Mouse (Mus musculus) brain, embryonic 14.5 days (tissue): ENCODE measurements at regions not wholly inside any gene's neighbourhood (a gene's known extent, or its start where the extent isn't known, plus 50 kb on each side); places are given as distances from the start of the nearest gene placed in this dataset.

ENCODE experiments used
- DNase-seq: peaks from one replicate; pipeline ENCODE4 v3.0.0-alpha.2; 2011; ENCODE audit warnings: low read depth
- CTCF ChIP-seq: fragments of 200-500 bp; IDR thresholded peaks from 2 replicates; pipeline ENCODE4 v1.5.1; 2012; ENCODE audit warnings: inconsistent platforms, mild to moderate bottlenecking, moderate library complexity, borderline replicate concordance; ENCODE audit not compliant: insufficient read depth, insufficient read length; ENCODE audit errors: extremely low read depth
- POLR2A ChIP-seq: fragments of 200-500 bp; IDR thresholded peaks from 2 replicates; pipeline ENCODE4 v1.6.1; 2012; ENCODE audit warnings: mild to moderate bottlenecking, inconsistent platforms, borderline replicate concordance; ENCODE audit not compliant: poor library complexity, insufficient read depth, insufficient read length, severe bottlenecking; ENCODE audit errors: extremely low read depth

DNA sequence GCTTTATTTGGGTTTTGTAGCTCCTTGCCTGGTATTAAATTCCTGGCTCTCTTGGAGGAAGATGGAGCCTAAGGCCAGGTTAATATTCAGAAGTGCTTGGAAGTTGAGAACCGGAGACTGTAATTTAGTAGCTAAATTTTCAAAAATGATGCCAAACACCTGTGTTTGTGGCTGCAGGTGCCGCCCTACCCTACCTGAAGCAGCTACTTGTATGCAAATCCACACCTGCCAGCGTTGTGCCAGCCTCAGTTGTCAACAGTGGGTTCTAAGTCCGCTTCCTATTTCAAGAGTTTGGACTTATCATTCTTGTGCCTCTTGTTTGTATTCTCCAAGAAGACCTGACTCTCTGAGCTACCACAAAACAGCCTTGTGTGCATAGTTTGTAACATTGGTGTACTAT lies 92.7 kb upstream of the Pik3r1 start:
- TF ChIP-seq CTCF (no peak), POLR2A (no peak)
- DNase-seq, result no peak

DNA sequence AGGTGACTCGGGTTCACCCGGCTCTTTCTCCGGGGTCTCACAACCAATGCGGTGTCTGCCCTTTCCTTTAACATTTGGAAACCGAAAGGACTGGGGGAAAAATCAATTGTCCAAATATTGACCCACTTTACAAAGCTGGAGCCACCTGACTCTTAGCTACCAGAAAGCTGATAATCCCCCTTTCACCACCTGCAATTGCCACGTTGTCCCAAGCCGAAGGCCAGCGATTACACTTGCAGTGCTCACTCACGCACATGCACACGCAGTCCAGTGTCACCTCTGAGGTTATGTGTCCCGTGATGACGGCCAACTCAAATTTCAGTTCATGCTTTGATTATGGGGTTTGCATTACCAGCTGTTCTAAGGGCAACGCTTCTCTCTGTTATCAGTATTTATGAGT lies 94.0 kb upstream of the Pik3r1 start:
- DNase-seq, result no peak
- TF ChIP-seq CTCF (no peak), POLR2A (no peak)

DNA sequence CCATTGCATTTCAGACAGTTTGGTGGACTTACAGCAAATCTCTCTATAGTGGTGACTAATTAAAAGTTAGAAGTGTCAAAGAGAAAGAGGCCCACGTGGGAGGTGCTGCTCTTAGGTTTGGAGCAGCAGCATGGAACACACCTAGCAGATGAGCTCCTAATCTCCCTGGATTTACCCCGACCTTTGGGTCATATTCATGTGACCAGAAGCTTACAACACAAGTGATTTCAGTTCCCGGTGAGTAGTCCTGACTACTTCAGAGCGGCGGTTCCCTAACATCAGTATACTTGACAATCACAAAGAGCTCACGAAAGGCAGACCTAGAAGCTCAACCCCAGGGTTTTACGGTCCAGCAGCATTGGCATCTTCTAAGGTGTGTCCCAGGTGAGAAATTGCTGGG lies 95.0 kb upstream of the Pik3r1 start:
- TF ChIP-seq CTCF (no peak), POLR2A (no peak)
- DNase-seq, result no peak

DNA sequence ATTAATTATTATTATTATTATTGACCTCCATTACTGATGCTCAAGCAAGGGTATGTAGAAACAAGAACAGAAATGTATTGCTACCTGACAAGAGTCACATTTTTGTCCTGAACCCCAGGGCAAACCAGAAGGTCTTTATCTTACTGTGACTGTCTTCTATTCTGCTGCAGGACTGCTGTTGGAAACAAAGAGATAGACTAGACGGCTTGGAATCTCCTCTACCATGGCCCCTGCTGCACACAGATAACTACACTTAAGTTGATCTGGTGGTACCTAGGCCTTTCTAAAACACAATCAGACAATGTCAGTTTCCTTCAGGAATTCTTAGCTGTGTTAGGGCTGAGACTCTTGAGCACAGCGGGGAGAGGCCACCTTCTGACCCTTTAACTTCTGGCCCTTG lies 95.6 kb upstream of the Pik3r1 start:
- TF ChIP-seq POLR2A (no peak), CTCF (no peak)
- DNase-seq, result no peak

DNA sequence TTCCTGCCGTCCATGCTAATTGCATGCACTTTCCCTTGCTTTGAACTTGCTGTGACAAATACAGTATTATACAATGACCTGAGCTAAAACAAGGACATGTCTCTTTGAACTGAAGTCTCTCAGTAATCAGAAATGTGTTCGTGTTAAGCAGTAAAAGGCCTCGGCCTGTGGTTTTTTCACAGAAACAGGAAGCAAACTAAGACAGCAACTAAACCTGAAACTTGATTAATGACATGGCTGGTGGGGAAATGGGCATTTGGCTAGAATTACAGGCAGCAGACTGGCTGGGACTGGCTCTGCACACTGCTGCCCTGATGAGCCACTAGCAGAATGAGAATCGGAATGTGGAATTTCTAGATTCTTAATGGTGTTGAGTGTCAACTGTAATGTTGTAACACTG lies 98.8 kb upstream of the Pik3r1 start:
- no peak for DNase-seq
- TF ChIP-seq CTCF, result no peak
- TF ChIP-seq POLR2A, result no peak

DNA sequence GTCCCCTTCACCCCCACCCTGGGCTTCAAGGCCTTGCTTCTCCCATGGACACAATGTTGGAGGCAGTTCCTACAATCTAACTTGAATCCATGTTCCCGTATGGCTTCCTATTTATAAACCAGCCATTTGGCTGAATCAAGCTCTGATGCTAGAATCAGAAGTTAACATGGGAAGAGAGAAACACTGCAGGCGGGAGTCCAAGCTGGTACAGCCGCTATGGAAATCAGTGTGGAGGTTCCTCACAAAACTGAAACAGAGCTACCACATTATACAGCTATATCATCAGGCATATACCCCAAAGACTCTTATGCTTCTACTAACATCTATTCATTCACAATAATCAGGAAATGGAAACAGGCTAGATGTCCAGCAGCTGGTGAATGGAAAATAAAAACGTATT lies 106.7 kb upstream of the Pik3r1 start:
- no peak for DNase-seq
- TF ChIP-seq POLR2A (no peak), CTCF (no peak)

DNA sequence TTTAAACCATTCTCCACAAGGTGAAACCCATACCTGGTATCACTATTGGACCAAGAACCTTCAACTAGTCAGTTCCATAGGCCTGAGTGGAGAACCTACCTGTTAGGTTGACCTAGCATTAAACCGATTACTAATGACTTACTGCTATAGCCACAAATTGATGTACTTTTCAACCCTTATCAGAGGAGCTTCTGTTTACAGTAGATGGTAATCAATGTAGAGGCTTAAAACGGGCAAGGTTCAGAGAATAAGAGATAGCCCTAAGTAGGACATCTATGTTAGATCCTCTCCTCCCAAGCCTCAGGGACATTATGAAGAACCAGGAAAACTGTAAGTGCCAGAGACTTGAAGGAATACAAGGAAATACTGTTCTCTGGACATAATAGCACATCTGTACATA lies 108.1 kb upstream of the Pik3r1 start:
- DNase-seq, result no peak
- TF ChIP-seq CTCF (no peak), POLR2A (no peak)

DNA sequence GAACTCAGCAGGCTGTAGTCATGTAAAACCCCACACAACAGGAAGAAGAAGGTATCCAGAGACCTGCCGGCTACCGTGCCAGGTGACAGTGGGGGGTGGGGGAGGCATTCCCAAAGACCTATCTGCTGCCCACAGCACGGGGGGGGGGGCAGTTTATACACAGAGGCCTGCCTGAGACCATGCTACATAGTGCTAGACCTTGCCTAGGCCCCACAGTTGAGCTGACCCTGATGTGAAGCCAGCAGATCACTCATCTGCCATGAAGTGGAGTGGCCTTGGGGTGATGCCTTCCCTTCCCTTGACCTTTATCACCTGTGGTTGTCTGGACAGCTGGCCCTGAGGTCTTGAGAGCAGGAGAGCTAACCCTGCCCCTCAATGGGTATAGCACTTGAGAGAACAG lies 108.6 kb upstream of the Pik3r1 start:
- DNase-seq, result no peak
- TF ChIP-seq CTCF (no peak), POLR2A (no peak)

DNA sequence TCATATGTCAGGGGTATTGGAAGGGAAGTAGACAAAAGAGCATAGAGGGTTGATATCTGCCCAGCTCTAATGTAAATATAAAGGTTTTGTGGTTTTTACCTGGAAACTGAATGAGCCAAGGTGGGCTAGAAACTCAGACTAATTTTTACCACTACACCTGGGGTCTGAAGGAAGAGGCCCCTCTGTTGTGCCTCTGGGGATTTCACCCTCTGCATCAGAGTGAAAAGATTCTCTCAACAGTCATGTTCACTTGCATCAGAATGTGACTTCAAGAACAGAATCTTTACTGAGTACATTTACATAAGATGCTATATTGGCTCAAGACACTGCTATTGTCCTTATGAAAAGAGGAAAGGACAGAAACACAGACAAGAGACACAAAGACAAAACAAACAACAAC lies 110.2 kb upstream of the Pik3r1 start:
- TF ChIP-seq POLR2A, result no peak
- no peak for TF ChIP-seq CTCF
- no peak for DNase-seq

DNA sequence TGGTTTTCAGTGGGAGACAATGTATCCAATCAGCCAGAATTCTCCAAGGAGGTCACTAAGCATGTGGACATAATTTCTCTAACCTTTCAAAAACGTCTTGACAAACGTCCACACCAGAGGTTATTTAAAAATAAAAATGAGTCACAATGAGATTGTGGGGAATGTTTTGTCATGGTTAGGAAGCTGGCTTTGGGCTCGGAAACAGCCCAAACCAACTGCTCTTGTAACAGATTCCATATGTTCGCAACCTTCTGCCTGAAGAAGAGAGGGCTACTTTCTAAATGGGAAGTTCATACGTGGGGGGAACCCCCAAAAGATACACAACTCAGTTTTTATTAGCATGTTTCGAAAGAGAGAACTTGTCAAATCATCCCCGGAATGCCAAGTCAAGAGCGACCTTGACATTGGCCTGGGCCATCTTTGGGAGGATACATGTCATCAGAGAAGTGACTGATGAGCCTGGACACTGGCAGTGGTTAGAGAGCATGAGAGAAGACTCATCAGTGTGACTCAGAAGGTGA lies 111.6 kb upstream of the Pik3r1 start:
- TF ChIP-seq POLR2A (no peak), CTCF (no peak)
- no peak for DNase-seq

DNA sequence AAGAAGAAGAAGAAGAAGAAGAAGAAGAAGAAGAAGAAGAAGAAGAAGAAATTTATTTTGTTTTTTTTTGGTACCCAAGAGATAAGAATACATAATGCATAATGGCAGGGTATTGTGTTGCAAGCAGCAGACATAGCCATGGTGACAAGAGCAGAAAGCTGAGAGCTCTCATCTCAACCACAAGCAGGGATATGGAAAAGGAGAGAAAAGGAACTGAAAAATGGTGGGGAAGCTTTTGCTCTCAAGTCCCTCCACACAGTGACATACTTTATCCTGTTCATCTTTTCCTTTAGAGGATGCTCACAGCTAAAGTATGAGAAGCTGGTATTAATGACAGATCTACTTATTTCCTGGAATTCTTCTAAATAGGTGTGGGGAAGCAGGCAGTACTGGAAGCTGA lies 115.2 kb upstream of the Pik3r1 start:
- TF ChIP-seq POLR2A (no peak), CTCF (no peak)
- no peak for DNase-seq

DNA sequence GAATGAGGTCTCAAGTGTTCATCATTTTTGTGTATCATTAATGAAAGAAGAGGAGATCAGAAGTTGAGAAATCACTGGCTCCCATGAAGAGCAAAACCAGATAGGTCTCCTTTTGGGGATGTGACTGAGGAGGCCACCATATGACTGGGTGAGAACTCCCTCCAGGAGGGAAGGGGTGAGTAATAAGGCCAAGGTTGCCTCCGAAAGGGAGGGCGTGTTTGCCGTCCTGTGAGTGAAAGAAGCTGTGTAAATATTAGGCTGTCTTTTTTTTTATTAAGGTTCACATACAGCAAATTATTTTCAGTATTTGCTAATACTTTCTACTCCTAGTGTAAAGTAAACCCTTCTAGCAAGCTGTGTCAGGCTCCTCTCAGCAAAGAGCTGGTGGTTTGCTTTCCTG lies 116.7 kb upstream of the Pik3r1 start:
- TF ChIP-seq POLR2A, result no peak
- no peak for TF ChIP-seq CTCF
- DNase-seq, result no peak

DNA sequence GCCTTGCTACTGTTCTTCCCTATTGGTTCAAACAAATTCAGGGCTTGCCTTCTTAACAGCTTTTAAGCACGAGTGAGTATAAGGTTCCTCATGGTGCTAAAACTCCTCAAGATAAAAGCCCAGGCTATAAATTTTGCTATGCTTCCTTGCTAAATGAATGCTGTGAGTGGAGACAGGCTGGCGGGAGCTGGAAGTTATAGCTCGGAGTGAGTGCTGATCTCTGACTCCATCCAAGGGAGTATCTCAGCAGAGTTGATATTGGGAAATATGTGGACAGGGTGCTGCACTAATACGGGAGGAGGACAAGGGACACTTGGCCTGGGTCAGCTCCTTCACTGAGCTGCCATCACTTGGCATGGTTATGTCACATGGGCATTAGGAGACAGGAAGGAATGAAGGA lies 123.5 kb upstream of the Pik3r1 start:
- no peak for DNase-seq

More for the DNA sequence above, 123.5 kb upstream of the Pik3r1 start:
- TF ChIP-seq CTCF, result no peak
- no peak for TF ChIP-seq POLR2A
